Mouse (Mus musculus) liver, embryonic 16.5 days (tissue): Measurements from ENCODE around the gene Eddm3b. TPM values are rescaled to one million over a fixed set of nuclear protein-coding genes. Genes with fewer than 3 reads are reported as not detected.
A peak's percentile ranks its signal among the peaks of the same experiment; 100 is the strongest.

Experiments used
- ATAC-seq: fragments of 200-750 bp; cut with Nextera tagmentation; 2 replicates; pipeline ENCODE4 v1.8.0; 2017; ENCODE audit warnings: low read depth, mild to moderate bottlenecking, moderate number of reproducible peaks, moderate library complexity
- H3K27ac ChIP-seq: fragments of 300-500 bp; sonication (generic); 2 replicates; pipeline ENCODE4 v1.5.1; 2014; ENCODE audit warnings: mild to moderate bottlenecking, low read length
- H3K27me3 ChIP-seq: fragments of 300-500 bp; sonication (generic); 2 replicates; pipeline ENCODE4 v1.6.1; 2014; ENCODE audit warnings: low read depth, low read length, mixed read lengths; ENCODE audit not compliant: control insufficient read depth, insufficient read depth
- H3K36me3 ChIP-seq: fragments of 300-500 bp; sonication (generic); 2 replicates; pipeline ENCODE4 v1.6.1; 2014; ENCODE audit warnings: mild to moderate bottlenecking; ENCODE audit not compliant: control insufficient read depth, insufficient read depth
- H3K4me1 ChIP-seq: fragments of 300-500 bp; sonication (generic); 2 replicates; pipeline ENCODE4 v1.6.1; 2014; ENCODE audit warnings: low read depth, low read length, mixed read lengths; ENCODE audit not compliant: control insufficient read depth
- H3K4me2 ChIP-seq: fragments of 300-500 bp; sonication (generic); 2 replicates; pipeline ENCODE4 v1.6.1; 2014; ENCODE audit warnings: low read depth, low read length, mixed read lengths
- H3K4me3 ChIP-seq: fragments of 300-500 bp; sonication (generic); 2 replicates; pipeline ENCODE4 v1.5.1; 2014; ENCODE audit warnings: low read depth, mild to moderate bottlenecking, low read length
- H3K9ac ChIP-seq: fragments of 300-500 bp; sonication (generic); 2 replicates; pipeline ENCODE4 v1.6.1; 2014; ENCODE audit warnings: low read depth, low read length
- H3K9me3 ChIP-seq: fragments of 300-500 bp; sonication (generic); replicated peaks from 2 replicates; pipeline ENCODE4 v1.6.1; 2016; ENCODE audit warnings: low read length; ENCODE audit not compliant: control insufficient read depth
- WGBS: fragments of 180-500 bp; shearing (Covaris S2); extraction: QIAGEN DNeasy Blood & Tissue Kit; methylation state at CpG from one replicate; pipeline ENCODE4 v1.1.7; 2014; ENCODE audit not compliant: insufficient replicate concordance; 5-methylcytosine and 5-hydroxymethylcytosine counted together
- polyA plus RNA-seq: library from polyadenylated mRNA; unstranded; fragments of >200 nt; fragmentation: Nextera tagmentation; extraction: Ambion mirVana; gene quantifications from 2 replicates; pipeline ENCODE4 v1.2.1, GENCODE M21; 2015

Eddm3b gene
- polyA plus RNA-seq, 1 experiment from 2014 or later, result not detected

DNA sequence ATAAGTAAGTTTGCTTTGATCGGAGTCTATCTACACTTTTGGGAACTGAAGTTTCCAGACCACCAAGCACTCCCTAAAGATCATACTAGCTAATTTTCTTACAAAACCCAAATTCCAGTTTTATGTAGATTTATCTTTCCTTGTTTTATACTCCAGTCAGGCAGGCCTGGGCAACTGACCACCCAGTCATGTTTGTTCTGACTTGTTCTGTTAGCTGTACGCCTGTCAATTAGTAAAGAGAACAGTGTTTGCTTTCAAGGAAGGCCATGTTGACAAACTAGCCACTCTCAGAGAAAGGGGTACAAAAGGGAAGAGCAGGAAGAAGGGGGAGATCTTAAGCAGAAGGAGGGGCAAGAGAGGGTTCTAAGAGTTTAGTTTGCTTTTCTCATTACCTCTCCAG, 9.9 kb upstream of the Eddm3b start:
- Histone ChIP-seq H3K4me3 (no peak overlapping the region), H3K36me3 (no peaks in the 10 kb centered on the region), H3K27me3 (no peaks in the 10 kb centered on the region), H3K4me2 (no peak overlapping the region), H3K9me3 (no peaks in the 10 kb centered on the region), H3K4me1 (peaks cover 8% of the 10 kb centered on the region), H3K27ac (no peak overlapping the region), H3K9ac (no peak overlapping the region)
- ATAC-seq, result no peak
- WGBS, result 67% methylated on average over 2 of the region's 2 CpGs

- no peaks in the 10 kb centered on the region for H3K36me3 ChIP-seq
- no peak overlapping the region for H3K4me2 ChIP-seq
- no peak for ATAC-seq
- H3K27ac ChIP-seq, result no peak overlapping the region
- H3K9me3 ChIP-seq, result no peaks in the 10 kb centered on the region
- no peaks in the 10 kb centered on the region for H3K27me3 ChIP-seq
- no peak overlapping the region for H3K9ac ChIP-seq
- H3K4me1 ChIP-seq, result peaks cover 8% of the 10 kb centered on the region
- H3K4me3 ChIP-seq, result no peak overlapping the region
These were observed 7.7 kb upstream of the Eddm3b start for GRCm38 (mm10) chr14:51106449-51106967.

GRCm38 (mm10) chr14:51111966-51112365, 2.3 kb upstream of the Eddm3b start:
- H3K9ac ChIP-seq, result no peak overlapping the region
- no peak overlapping the region for H3K4me3 ChIP-seq
- H3K27ac ChIP-seq, result no peak overlapping the region
- H3K36me3 ChIP-seq, result no peaks in the 10 kb centered on the region
- WGBS, result 46% methylated on average over 3 of the region's 3 CpGs
- H3K27me3 ChIP-seq, result no peaks in the 10 kb centered on the region
- H3K4me1 ChIP-seq, result no peaks in the 10 kb centered on the region; the same call in none of the 2 replicates
- no peaks in the 10 kb centered on the region for H3K9me3 ChIP-seq
- no peak for ATAC-seq
- no peak overlapping the region for H3K4me2 ChIP-seq

DNA sequence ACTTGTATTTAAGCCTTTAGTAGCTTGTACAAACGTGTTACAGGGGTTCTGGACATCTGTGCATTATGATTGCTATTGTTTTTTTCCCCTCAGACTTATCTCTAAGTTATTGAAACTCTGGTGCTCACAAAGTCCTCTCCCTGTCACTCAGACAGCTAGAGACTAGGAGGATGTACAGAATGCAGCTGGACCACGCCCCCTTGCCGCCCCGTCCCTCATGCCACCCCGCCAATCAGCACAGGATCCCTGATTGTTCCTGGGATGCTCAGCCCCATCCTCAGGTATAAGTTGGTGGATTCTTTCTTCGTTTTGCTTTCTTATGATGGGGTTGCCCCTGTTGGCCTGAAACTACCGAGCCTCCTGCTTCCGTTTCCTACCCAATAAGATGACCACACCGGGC, 750 bp upstream of the Eddm3b start:
- Histone ChIP-seq H3K4me1 (no peaks in the 10 kb centered on the region), H3K36me3 (no peaks in the 10 kb centered on the region), H3K4me3 (no peak overlapping the region), H3K27me3 (no peaks in the 10 kb centered on the region), H3K9me3 (no peaks in the 10 kb centered on the region), H3K4me2 (no peak overlapping the region), H3K27ac (no peak overlapping the region), H3K9ac (no peak overlapping the region)
- WGBS, result 55% methylated on average over 9 of the region's 9 CpGs
- no peak for ATAC-seq

DNA sequence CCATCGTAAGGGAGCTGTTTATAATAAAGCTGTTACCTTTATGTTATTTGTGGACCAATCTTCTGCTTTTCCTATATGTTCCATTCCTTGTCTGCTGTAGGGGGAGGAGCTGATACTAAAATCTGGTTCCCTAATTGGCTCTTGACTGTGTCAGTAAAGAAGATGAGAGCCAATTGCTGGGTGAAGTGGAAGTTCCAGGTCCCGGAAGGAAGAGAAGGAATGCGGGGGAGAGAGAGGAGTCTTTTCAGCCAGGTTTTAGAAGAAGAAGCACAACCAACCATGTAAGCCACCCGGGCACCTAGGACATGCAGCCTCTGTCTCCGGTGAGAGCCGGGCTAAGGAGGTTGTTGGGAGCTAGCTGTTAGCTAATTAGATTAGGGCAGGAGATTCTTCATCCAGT, 11.5 kb downstream of the Eddm3b start:
- no peak overlapping the region for H3K9ac ChIP-seq
- no peak overlapping the region for H3K4me3 ChIP-seq
- H3K27ac ChIP-seq, result peak overlapping the region; percentile 25; the same call in 1 of the 2 replicates
- peaks cover 44% of the 10 kb centered on the region for H3K4me1 ChIP-seq
- 86% methylated on average over 6 of the region's 6 CpGs for WGBS
- no peaks in the 10 kb centered on the region for H3K9me3 ChIP-seq
- no peaks in the 10 kb centered on the region for H3K36me3 ChIP-seq
- no peaks in the 10 kb centered on the region for H3K27me3 ChIP-seq
- ATAC-seq, result no peak
- H3K4me2 ChIP-seq, result no peak overlapping the region

GRCm38 (mm10) chr14:51127648-51128258, 13.5 kb downstream of the Eddm3b start:
- Histone ChIP-seq H3K4me1 (peaks cover 59% of the 10 kb centered on the region), H3K4me2 (peak overlapping the region; percentile 62), H3K9ac (peak overlapping the region; percentile 58), H3K4me3 (peak overlapping the region; percentile 7; the same call in 1 of the 2 replicates), H3K36me3 (no peaks in the 10 kb centered on the region), H3K9me3 (no peaks in the 10 kb centered on the region), H3K27me3 (no peaks in the 10 kb centered on the region), H3K27ac (peak overlapping the region; percentile 95)
- WGBS, result 11% methylated on average over 2 of the region's 2 CpGs
- ATAC-seq, result peak; percentile 82

- Histone ChIP-seq H3K36me3 (no peaks in the 10 kb centered on the region), H3K4me1 (peaks cover 59% of the 10 kb centered on the region), H3K9ac (peak overlapping the region; percentile 52), H3K9me3 (no peaks in the 10 kb centered on the region), H3K4me3 (peak overlapping the region; percentile 51), H3K4me2 (peak overlapping the region; percentile 71), H3K27me3 (no peaks in the 10 kb centered on the region), H3K27ac (peak overlapping the region; percentile 95)
- peak; percentile 23 for ATAC-seq
- WGBS, result 19% methylated on average over 9 of the region's 9 CpGs
These were observed 14.8 kb downstream of the Eddm3b start for GRCm38 (mm10) chr14:51128775-51129623.

- ATAC-seq, result no peak
- peak overlapping the region; percentile 51 for H3K4me3 ChIP-seq
- H3K36me3 ChIP-seq, result no peaks in the 10 kb centered on the region
- peak overlapping the region; percentile 71 for H3K4me2 ChIP-seq
- peaks cover 59% of the 10 kb centered on the region for H3K4me1 ChIP-seq
- peak overlapping the region; percentile 50 for H3K9ac ChIP-seq
- WGBS, result 18% methylated on average over 4 of the region's 4 CpGs
- H3K27me3 ChIP-seq, result no peaks in the 10 kb centered on the region
- H3K27ac ChIP-seq, result peak overlapping the region; percentile 95
- H3K9me3 ChIP-seq, result no peaks in the 10 kb centered on the region
These were observed 15.4 kb downstream of the Eddm3b start for GRCm38 (mm10) chr14:51129624-51129975.
